Mouse (Mus musculus) induced T-regulatory cell, adult 2 months (primary cell): ENCODE measurements around the gene Arl4a.

Experiments used
- DNase-seq: peaks from one replicate; pipeline ENCODE4 v3.0.0-alpha.2; 2012; ENCODE audit warnings: low read depth

Gene Arl4a

GRCm38 (mm10) chr12:40037876-40038463, at the start of gene Arl4a:
Arl4a (minus strand) TSS chr12:40038025.
- peak; percentile 93 for DNase-seq

- no peak for DNase-seq
These were observed 48.0 kb upstream of the Arl4a start for GRCm38 (mm10) chr12:40085731-40086322.

GRCm38 (mm10) chr12:40082453-40083238, 44.8 kb upstream of the Arl4a start:
- DNase-seq, result peak; percentile 62

GRCm38 (mm10) chr12:40082048-40082447, 44.2 kb upstream of the Arl4a start:
- no peak for DNase-seq

- peak; percentile 20 for DNase-seq
These were observed 35.8 kb upstream of the Arl4a start for GRCm38 (mm10) chr12:40073660-40074059.

- no peak for DNase-seq
These were observed 9.2 kb upstream of the Arl4a start for GRCm38 (mm10) chr12:40047024-40047423.

- DNase-seq, result no peak
These were observed 6.2 kb upstream of the Arl4a start for GRCm38 (mm10) chr12:40043816-40044585.

- DNase-seq, result peak; percentile 76
These were observed 2.2 kb upstream of the Arl4a start for GRCm38 (mm10) chr12:40040067-40040466.

GRCm38 (mm10) chr12:40037226-40037813, 505 bp downstream of the Arl4a start:
- peak; percentile 98 for DNase-seq

GRCm38 (mm10) chr12:40036666-40037065, 1.2 kb downstream of the Arl4a start:
- DNase-seq, result peak; percentile 77

- DNase-seq, result no peak
These were observed 2.3 kb downstream of the Arl4a start for GRCm38 (mm10) chr12:40035506-40035905.

GRCm38 (mm10) chr12:40029201-40029600, 8.6 kb downstream of the Arl4a start:
- no peak for DNase-seq

GRCm38 (mm10) chr12:40027846-40028245, 10.0 kb downstream of the Arl4a start:
- no peak for DNase-seq

GRCm38 (mm10) chr12:40027444-40027843, 10.4 kb downstream of the Arl4a start:
- no peak for DNase-seq

GRCm38 (mm10) chr12:40023918-40024317, 13.9 kb downstream of the Arl4a start:
- DNase-seq, result no peak

- DNase-seq, result no peak
These were observed 14.7 kb downstream of the Arl4a start for GRCm38 (mm10) chr12:40023014-40023642.

- DNase-seq, result no peak
These were observed 15.5 kb downstream of the Arl4a start for GRCm38 (mm10) chr12:40022344-40022743.

- peak; percentile 85 for DNase-seq
These were observed 19.8 kb downstream of the Arl4a start for GRCm38 (mm10) chr12:40017955-40018505.

- peak; percentile 81 for DNase-seq
These were observed 21.0 kb downstream of the Arl4a start for GRCm38 (mm10) chr12:40016648-40017460.

GRCm38 (mm10) chr12:40016068-40016467, 21.8 kb downstream of the Arl4a start:
- DNase-seq, result no peak
